Mouse (Mus musculus) layer of hippocampus, postnatal 36 days (tissue): ENCODE results near the gene Gins2. TPM values are rescaled to one million over a fixed set of nuclear protein-coding genes. Genes with fewer than 3 reads are reported as not detected.

Experiments
- DNase-seq, 2 experiments: peaks; one replicate each; pipeline ENCODE4 v3.0.0; 2022
- total RNA-seq, 2 experiments: library from RNA; stranded (reverse); gene quantifications; 2 replicates each; pipeline ENCODE4 v1.2.3; 2021

The Gins2 gene
- total RNA-seq, 2 experiments from 2014 or later = 4.8 to 5.5 TPM

- DNase-seq = peak; percentile 71 to 76
Observed at GRCm38 (mm10) chr8:120599504-120599903, 10.4 kb upstream of the Gins2 start.

- peak; percentile 80 to 89 for DNase-seq
Observed at GRCm38 (mm10) chr8:120598579-120598978, 9.5 kb upstream of the Gins2 start.

GRCm38 (mm10) chr8:120595963-120596362 is 6.9 kb upstream of the Gins2 start:
- DNase-seq = no peak

GRCm38 (mm10) chr8:120594571-120594970 is 5.5 kb upstream of the Gins2 start:
- DNase-seq = no peak

- peak; percentile 58 to 66 for DNase-seq
Observed at GRCm38 (mm10) chr8:120591587-120592292, 2.6 kb upstream of the Gins2 start.

GRCm38 (mm10) chr8:120589921-120590320 is 817 bp upstream of the Gins2 start:
- no peak for DNase-seq

- DNase-seq = no peak
Observed at GRCm38 (mm10) chr8:120585521-120585920, 3.6 kb downstream of the Gins2 start.

GRCm38 (mm10) chr8:120581811-120582210 is 7.3 kb downstream of the Gins2 start:
- no peak for DNase-seq

- DNase-seq = no peak
Observed at GRCm38 (mm10) chr8:120581329-120581728, 7.8 kb downstream of the Gins2 start.

GRCm38 (mm10) chr8:120580336-120581000 is 8.6 kb downstream of the Gins2 start:
- peak in 1 of 2 experiments; percentile 67 for DNase-seq

GRCm38 (mm10) chr8:120577821-120578220 is 11.3 kb downstream of the Gins2 start:
- no peak for DNase-seq

- no peak for DNase-seq
Observed at GRCm38 (mm10) chr8:120575801-120576200, 13.3 kb downstream of the Gins2 start.

GRCm38 (mm10) chr8:120574941-120575340 is 14.2 kb downstream of the Gins2 start:
- no peak for DNase-seq

- DNase-seq = no peak
Observed at GRCm38 (mm10) chr8:120573866-120574265, 15.2 kb downstream of the Gins2 start.

GRCm38 (mm10) chr8:120572534-120572933 is 16.6 kb downstream of the Gins2 start:
- peak; percentile 77 to 81 for DNase-seq

GRCm38 (mm10) chr8:120571561-120571960 is 17.5 kb downstream of the Gins2 start:
- DNase-seq = no peak

- peak; percentile 78 to 79 for DNase-seq
Observed at GRCm38 (mm10) chr8:120569939-120570715, 19.0 kb downstream of the Gins2 start.

GRCm38 (mm10) chr8:120569123-120569522 is 20.0 kb downstream of the Gins2 start:
- no peak for DNase-seq

- no peak for DNase-seq
Observed at GRCm38 (mm10) chr8:120568164-120568798, 20.8 kb downstream of the Gins2 start.

GRCm38 (mm10) chr8:120567731-120568130 is 21.4 kb downstream of the Gins2 start:
- no peak for DNase-seq

GRCm38 (mm10) chr8:120566681-120567080 is 22.4 kb downstream of the Gins2 start:
- DNase-seq = no peak

GRCm38 (mm10) chr8:120565151-120565711 is 23.9 kb downstream of the Gins2 start:
- no peak for DNase-seq
